Mouse (Mus musculus): ENCODE measurements around the gene Dennd1a. TPM values are rescaled to one million over a fixed set of nuclear protein-coding genes. Genes with fewer than 3 reads are reported as not detected.
A peak's percentile ranks its signal among the peaks of the same experiment; 100 is the strongest.

Gene Dennd1a
- polyA plus RNA-seq, 1 experiment from 2014 or later, result 12.3 TPM

DNA sequence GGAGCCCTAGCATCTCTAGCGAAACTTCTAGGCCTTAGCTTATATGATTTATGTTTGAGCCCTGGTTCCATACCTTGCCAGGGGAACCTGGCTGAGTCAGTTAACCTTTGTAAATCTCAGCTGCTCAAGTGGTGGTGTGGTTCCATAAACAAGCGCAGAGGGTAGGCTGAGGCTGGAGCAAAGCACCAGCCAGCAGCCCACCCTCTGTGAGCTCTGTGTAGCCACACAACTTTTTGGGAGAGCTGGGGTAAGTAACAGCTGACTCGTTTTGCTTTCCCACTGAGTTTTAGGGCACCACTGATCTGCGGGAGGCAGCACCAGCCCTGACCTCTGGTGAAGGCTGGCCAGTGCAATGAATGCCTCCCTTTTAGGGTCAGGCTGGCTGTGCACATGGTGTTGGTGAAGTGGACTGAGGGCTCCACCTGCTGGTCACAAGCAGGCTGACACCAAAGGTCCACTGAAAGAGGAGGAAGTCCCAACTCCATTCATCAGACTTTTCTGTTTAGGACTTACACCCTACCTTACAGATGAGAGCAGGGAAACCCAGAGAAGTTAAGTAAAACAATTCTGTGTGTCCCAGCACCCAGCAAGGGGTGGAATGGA lies 484.5 kb downstream of the Dennd1a start:
- Histone ChIP-seq H3K4me3 (ENCODE audit: low read depth, low read length) (no peak overlapping the region), H3K9me3 (ENCODE audit: control insufficient read depth, low read length) (no peaks in the 10 kb centered on the region), H3K27ac (replicated peaks; ENCODE audit: low read depth, low read length) (no peak overlapping the region), H3K36me3 (ENCODE audit: control insufficient read depth, insufficient read depth, low read length) (no peaks in the 10 kb centered on the region), H3K4me2 (ENCODE audit: low read depth, severe bottlenecking) (no peak overlapping the region), H3K4me1 (ENCODE audit: control insufficient read depth, insufficient read depth, low read length) (peaks cover 5% of the 10 kb centered on the region), H3K27me3 (ENCODE audit: control insufficient read depth, insufficient read depth, low read length) (no peaks in the 10 kb centered on the region), H3K9ac (ENCODE audit: low read length) (no peak overlapping the region)
- WGBS, result 42% methylated on average over 4 of the region's 4 CpGs
- ATAC-seq (ENCODE audit: insufficient number of reproducible peaks, low FRiP score, low TSS enrichment, low read depth) (peak; percentile 72; the same call in 1 of the 2 replicates), DNase-seq (ENCODE audit: low spot score) (peak; percentile 82)

DNA sequence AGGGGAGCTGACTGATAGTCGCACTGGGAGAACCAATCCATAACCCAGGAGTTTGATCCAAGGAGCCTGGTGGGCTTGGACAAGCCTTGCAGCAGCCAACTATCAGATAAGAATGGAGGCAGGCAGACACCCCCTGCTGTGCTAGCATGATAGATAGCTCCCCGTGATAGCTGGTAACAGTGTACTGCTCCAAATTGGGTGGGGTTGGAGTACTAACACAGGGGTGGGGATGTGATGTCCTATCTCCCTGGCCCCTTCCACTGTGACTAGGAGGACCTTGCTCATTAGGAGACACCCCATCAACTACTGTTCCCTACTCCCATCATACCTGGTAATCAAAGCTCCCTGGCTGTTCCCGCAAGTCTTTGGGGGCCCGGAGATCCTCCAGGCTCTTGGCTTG lies 485.5 kb downstream of the Dennd1a start:
- Histone ChIP-seq H3K36me3 (ENCODE audit: control insufficient read depth, insufficient read depth, low read length) (no peaks in the 10 kb centered on the region), H3K4me2 (ENCODE audit: low read depth, severe bottlenecking) (no peak overlapping the region), H3K27me3 (ENCODE audit: control insufficient read depth, insufficient read depth, low read length) (no peaks in the 10 kb centered on the region), H3K27ac (replicated peaks; ENCODE audit: low read depth, low read length) (no peak overlapping the region), H3K9me3 (ENCODE audit: control insufficient read depth, low read length) (no peaks in the 10 kb centered on the region), H3K9ac (ENCODE audit: low read length) (no peak overlapping the region), H3K4me1 (ENCODE audit: control insufficient read depth, insufficient read depth, low read length) (peaks cover 11% of the 10 kb centered on the region), H3K4me3 (ENCODE audit: low read depth, low read length) (no peak overlapping the region)
- WGBS, result 76% methylated on average over 4 of the region's 4 CpGs
- DNase-seq (ENCODE audit: low spot score) (no peak), ATAC-seq (ENCODE audit: insufficient number of reproducible peaks, low FRiP score, low TSS enrichment, low read depth) (no peak)

GRCm38 (mm10) chr2:37799137-37799536 lies 488.1 kb downstream of the Dennd1a start:
- no peak for ATAC-seq (ENCODE audit: insufficient number of reproducible peaks, low FRiP score, low TSS enrichment, low read depth)
- H3K9me3 ChIP-seq (ENCODE audit: control insufficient read depth, low read length), result no peaks in the 10 kb centered on the region
- no peak overlapping the region for H3K27ac ChIP-seq (replicated peaks; ENCODE audit: low read depth, low read length)
- H3K9ac ChIP-seq (ENCODE audit: low read length), result no peak overlapping the region
- no peak overlapping the region for H3K4me2 ChIP-seq (ENCODE audit: low read depth, severe bottlenecking)
- no peak for DNase-seq (ENCODE audit: low spot score)
- WGBS, result 58% methylated on average over 6 of the region's 6 CpGs
- peaks cover 25% of the 10 kb centered on the region for H3K4me1 ChIP-seq (ENCODE audit: control insufficient read depth, insufficient read depth, low read length)
- H3K4me3 ChIP-seq (ENCODE audit: low read depth, low read length), result no peak overlapping the region
- H3K27me3 ChIP-seq (ENCODE audit: control insufficient read depth, insufficient read depth, low read length), result peaks cover 3% of the 10 kb centered on the region; the same call in 1 of the 2 replicates
- H3K36me3 ChIP-seq (ENCODE audit: control insufficient read depth, insufficient read depth, low read length), result no peaks in the 10 kb centered on the region

GRCm38 (mm10) chr2:37797046-37797445 lies 490.1 kb downstream of the Dennd1a start:
- Histone ChIP-seq H3K4me2 (ENCODE audit: low read depth, severe bottlenecking) (no peak overlapping the region), H3K27me3 (ENCODE audit: control insufficient read depth, insufficient read depth, low read length) (peaks cover 16% of the 10 kb centered on the region), H3K9ac (ENCODE audit: low read length) (no peak overlapping the region), H3K4me3 (ENCODE audit: low read depth, low read length) (no peak overlapping the region), H3K9me3 (ENCODE audit: control insufficient read depth, low read length) (peaks cover 4% of the 10 kb centered on the region; the same call in 1 of the 2 replicates), H3K4me1 (ENCODE audit: control insufficient read depth, insufficient read depth, low read length) (peaks cover 27% of the 10 kb centered on the region), H3K36me3 (ENCODE audit: control insufficient read depth, insufficient read depth, low read length) (no peaks in the 10 kb centered on the region), H3K27ac (replicated peaks; ENCODE audit: low read depth, low read length) (peak overlapping the region; percentile 49; the same call in 1 of the 2 replicates)
- ATAC-seq (ENCODE audit: insufficient number of reproducible peaks, low FRiP score, low TSS enrichment, low read depth) (no peak), DNase-seq (ENCODE audit: low spot score) (no peak)
- 90% methylated on average over 4 of the region's 4 CpGs for WGBS

DNA sequence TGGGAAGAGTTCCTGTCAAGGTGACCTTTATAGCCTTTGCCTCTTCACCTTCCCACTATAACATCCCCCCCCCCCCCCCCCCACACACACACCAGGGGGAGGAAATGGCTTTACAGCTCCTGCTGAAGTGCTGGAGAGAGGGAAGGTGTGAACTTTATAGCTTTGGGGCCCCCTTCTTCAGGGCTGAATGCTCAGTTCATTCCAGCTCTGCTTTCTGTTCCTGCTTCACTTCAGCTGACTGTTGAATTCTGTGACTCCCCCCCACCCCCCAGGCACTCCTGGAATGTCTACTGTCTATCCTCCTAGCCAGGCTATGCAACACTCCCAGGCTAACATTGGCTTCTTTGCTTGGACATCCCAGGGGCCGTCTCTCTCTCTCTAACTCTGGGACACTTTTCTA lies 491.2 kb downstream of the Dennd1a start:
- Histone ChIP-seq H3K4me3 (ENCODE audit: low read depth, low read length) (no peak overlapping the region), H3K9ac (ENCODE audit: low read length) (no peak overlapping the region), H3K27ac (replicated peaks; ENCODE audit: low read depth, low read length) (peak overlapping the region; percentile 49; the same call in 1 of the 2 replicates), H3K9me3 (ENCODE audit: control insufficient read depth, low read length) (peaks cover 4% of the 10 kb centered on the region; the same call in 1 of the 2 replicates), H3K36me3 (ENCODE audit: control insufficient read depth, insufficient read depth, low read length) (no peaks in the 10 kb centered on the region), H3K27me3 (ENCODE audit: control insufficient read depth, insufficient read depth, low read length) (peaks cover 16% of the 10 kb centered on the region), H3K4me1 (ENCODE audit: control insufficient read depth, insufficient read depth, low read length) (peaks cover 27% of the 10 kb centered on the region), H3K4me2 (ENCODE audit: low read depth, severe bottlenecking) (peak overlapping the region; percentile 23; the same call in 1 of the 2 replicates)
- WGBS, result 7% methylated on average over 1 of the region's 1 CpGs
- DNase-seq (ENCODE audit: low spot score) (no peak), ATAC-seq (ENCODE audit: insufficient number of reproducible peaks, low FRiP score, low TSS enrichment, low read depth) (peak; percentile 19; the same call in 1 of the 2 replicates)

DNA sequence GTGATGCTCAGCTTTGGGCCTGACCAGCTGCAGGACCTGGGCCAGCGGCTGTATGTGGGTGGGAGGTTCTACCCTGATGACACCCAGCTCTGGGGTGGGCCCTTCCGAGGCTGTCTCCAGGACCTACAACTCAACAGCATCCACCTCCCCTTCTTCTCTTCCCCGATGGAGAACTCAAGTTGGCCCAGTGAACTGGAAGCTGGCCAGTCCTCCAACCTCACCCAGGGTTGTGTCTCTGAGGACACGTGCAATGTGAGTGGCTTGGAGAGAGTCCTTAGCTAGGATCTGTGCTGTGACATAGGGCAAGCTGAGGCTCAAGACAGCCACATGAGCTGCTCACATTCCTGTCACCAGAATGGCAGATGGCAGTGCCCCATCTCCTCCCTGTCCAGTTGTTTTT lies 495.9 kb downstream of the Dennd1a start:
- Histone ChIP-seq H3K36me3 (ENCODE audit: control insufficient read depth, insufficient read depth, low read length) (no peaks in the 10 kb centered on the region), H3K27ac (replicated peaks; ENCODE audit: low read depth, low read length) (no peak overlapping the region), H3K9me3 (ENCODE audit: control insufficient read depth, low read length) (peaks cover 4% of the 10 kb centered on the region; the same call in 1 of the 2 replicates), H3K4me2 (ENCODE audit: low read depth, severe bottlenecking) (no peak overlapping the region), H3K4me1 (ENCODE audit: control insufficient read depth, insufficient read depth, low read length) (peaks cover 13% of the 10 kb centered on the region), H3K27me3 (ENCODE audit: control insufficient read depth, insufficient read depth, low read length) (peaks cover 19% of the 10 kb centered on the region), H3K9ac (ENCODE audit: low read length) (no peak overlapping the region), H3K4me3 (ENCODE audit: low read depth, low read length) (no peak overlapping the region)
- no peak for DNase-seq (ENCODE audit: low spot score)
- WGBS, result 93% methylated on average over 4 of the region's 4 CpGs
- ATAC-seq (ENCODE audit: insufficient number of reproducible peaks, low FRiP score, low TSS enrichment, low read depth), result no peak

- no peak overlapping the region for H3K9ac ChIP-seq (ENCODE audit: low read length)
- H3K36me3 ChIP-seq (ENCODE audit: control insufficient read depth, insufficient read depth, low read length), result no peaks in the 10 kb centered on the region
- no peak overlapping the region for H3K4me2 ChIP-seq (ENCODE audit: low read depth, severe bottlenecking)
- peaks cover 4% of the 10 kb centered on the region; the same call in 1 of the 2 replicates for H3K9me3 ChIP-seq (ENCODE audit: control insufficient read depth, low read length)
- peaks cover 23% of the 10 kb centered on the region for H3K27me3 ChIP-seq (ENCODE audit: control insufficient read depth, insufficient read depth, low read length)
- WGBS, result 89% methylated on average over 14 of the region's 14 CpGs
- H3K27ac ChIP-seq (replicated peaks; ENCODE audit: low read depth, low read length), result no peak overlapping the region
- H3K4me3 ChIP-seq (ENCODE audit: low read depth, low read length), result no peak overlapping the region
- H3K4me1 ChIP-seq (ENCODE audit: control insufficient read depth, insufficient read depth, low read length), result peaks cover 9% of the 10 kb centered on the region
- no peak for DNase-seq (ENCODE audit: low spot score)
- no peak for ATAC-seq (ENCODE audit: insufficient number of reproducible peaks, low FRiP score, low TSS enrichment, low read depth)
These were observed 496.5 kb downstream of the Dennd1a start for GRCm38 (mm10) chr2:37790738-37791137.

DNA sequence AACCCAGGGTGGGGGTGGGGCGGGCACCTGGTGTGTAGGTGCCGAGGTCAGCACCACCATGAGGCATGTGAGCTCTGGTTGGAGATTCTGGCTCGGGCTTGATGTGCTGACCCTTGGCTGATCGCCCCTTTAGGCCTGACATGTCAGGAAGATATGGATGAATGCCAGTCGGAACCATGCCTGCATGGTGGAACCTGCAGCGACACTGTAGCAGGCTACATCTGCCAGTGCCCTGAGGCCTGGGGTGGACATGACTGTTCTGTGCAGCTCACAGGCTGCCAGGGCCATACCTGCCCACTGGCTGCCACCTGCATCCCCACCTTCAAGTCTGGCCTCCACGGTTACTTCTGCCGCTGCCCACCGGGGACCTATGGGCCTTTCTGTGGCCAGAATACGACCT lies 497.2 kb downstream of the Dennd1a start:
- H3K4me2 ChIP-seq (ENCODE audit: low read depth, severe bottlenecking), result no peak overlapping the region
- H3K27ac ChIP-seq (replicated peaks; ENCODE audit: low read depth, low read length), result no peak overlapping the region
- 86% methylated on average over 10 of the region's 10 CpGs for WGBS
- no peak overlapping the region for H3K9ac ChIP-seq (ENCODE audit: low read length)
- peaks cover 4% of the 10 kb centered on the region; the same call in 1 of the 2 replicates for H3K9me3 ChIP-seq (ENCODE audit: control insufficient read depth, low read length)
- H3K27me3 ChIP-seq (ENCODE audit: control insufficient read depth, insufficient read depth, low read length), result peaks cover 23% of the 10 kb centered on the region
- H3K4me1 ChIP-seq (ENCODE audit: control insufficient read depth, insufficient read depth, low read length), result peaks cover 5% of the 10 kb centered on the region; the same call in 1 of the 2 replicates
- H3K4me3 ChIP-seq (ENCODE audit: low read depth, low read length), result no peak overlapping the region
- DNase-seq (ENCODE audit: low spot score), result no peak
- no peak for ATAC-seq (ENCODE audit: insufficient number of reproducible peaks, low FRiP score, low TSS enrichment, low read depth)
- no peaks in the 10 kb centered on the region for H3K36me3 ChIP-seq (ENCODE audit: control insufficient read depth, insufficient read depth, low read length)

Measured in limb, embryonic 11.5 days (tissue).